Mouse (Mus musculus) gastrocnemius, postnatal 25 days (tissue): ENCODE results near the gene Prkag2. TPM values are rescaled to one million over a fixed set of nuclear protein-coding genes. Genes with fewer than 3 reads are reported as not detected.

Source experiments
- DNase-seq: peaks from one replicate; pipeline ENCODE4 v3.0.0; 2022
- total RNA-seq, 2 experiments: library from RNA; stranded (reverse); gene quantifications; 1 replicate in 1 of 2; 2 replicates in 1 of 2; pipeline ENCODE4 v1.2.3; 2021

Prkag2 gene
- total RNA-seq, 2 experiments from 2014 or later, result 9.4 to 20.5 TPM

- no peak for DNase-seq
Measured at GRCm38 (mm10) chr5:24969241-24969880, 131.1 kb downstream of the Prkag2 start.

- DNase-seq, result no peak
Measured at GRCm38 (mm10) chr5:24968792-24969191, 131.7 kb downstream of the Prkag2 start.

DNA sequence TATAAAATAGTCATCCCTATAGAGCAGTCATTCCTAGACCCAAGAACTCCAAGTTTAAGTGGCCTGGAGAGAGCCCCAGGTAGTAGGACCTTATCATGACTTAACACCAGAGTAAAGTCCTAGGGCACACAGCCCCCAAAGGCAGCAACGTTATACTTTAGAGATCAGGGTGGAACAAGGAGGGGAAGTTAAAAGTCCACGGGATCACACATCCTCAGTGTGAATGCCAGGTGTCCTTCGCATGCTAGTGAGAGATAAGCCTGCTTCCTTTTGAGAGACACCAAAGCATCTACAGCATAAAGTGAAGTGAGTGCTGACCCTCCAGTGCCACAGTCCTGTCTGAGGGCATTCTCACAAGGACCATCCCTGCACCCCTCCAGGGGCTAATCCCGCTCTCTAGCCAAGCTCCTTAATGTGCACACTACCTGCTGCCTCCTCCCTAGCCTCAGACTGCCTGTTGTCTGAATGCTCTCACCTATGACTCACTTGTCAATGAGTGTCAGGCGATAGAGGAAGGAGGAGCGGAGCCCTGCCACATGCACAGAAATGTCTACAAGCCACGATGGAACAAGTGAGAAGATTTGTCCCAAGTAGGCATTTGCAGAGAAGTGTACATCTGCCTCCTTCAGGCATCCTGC lies 132.4 kb downstream of the Prkag2 start:
- no peak for DNase-seq

DNA sequence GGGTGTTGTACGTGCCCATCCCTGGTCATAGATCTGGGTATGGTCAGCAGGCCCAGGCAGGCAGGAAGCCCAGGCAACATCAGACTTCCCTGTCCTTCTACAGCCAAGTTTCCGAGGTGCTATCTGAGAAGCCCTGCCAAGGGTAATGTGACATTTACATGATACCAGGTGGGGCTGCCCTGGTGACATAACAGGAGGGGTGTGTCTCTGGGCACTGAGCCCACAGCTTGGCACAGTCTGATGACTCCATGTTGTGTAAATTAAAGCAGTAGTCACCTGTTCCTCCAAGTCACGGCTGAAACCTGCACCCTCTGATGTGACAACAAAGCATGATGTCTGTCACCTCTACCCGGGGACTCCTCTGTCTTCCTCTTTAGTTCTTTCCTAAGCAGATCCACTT lies 136.7 kb downstream of the Prkag2 start:
- peak; percentile 77 for DNase-seq

DNA sequence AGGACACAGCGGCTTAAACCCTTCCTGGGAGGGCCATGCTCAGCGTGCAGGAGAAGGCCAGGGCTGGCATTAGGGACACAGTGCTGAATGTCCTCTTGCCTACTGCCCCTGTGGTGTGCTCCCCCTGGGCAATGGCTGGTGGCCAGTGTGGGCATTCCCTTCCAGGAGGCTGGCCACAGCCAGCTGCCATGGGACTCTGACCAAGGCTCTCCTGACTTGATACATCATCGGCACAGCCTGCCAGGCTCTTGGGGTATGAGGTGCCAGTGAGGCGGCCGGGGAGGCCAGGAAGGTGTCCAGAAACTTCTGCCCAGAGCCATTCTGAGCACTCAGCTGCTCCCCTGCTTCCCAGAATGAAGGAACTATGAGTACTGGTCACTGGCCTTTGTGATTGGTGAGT lies 139.7 kb downstream of the Prkag2 start:
- DNase-seq, result peak; percentile 92

- DNase-seq, result no peak
Measured at GRCm38 (mm10) chr5:24959758-24960157, 140.7 kb downstream of the Prkag2 start.

DNA sequence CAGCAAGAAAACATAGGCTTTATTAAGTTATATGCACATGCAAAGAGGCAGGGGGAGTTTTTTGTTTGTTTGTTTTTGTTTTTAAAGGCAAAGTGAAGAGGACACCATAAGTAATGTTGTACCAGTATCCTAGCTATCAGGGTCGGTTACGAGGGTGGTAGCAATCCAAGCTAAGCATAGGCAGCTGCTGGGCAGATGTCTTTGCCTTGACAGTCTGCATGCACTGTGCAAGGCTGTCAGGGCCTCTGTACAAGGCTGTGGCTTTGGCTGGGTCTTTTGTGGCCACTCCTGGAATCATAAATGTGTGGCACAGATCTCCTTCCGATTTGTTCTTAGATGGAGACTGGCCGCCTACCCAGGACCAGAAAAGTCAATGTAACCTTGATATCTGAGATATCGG lies 141.8 kb downstream of the Prkag2 start:
- no peak for DNase-seq

GRCm38 (mm10) chr5:24956891-24957290 lies 143.6 kb downstream of the Prkag2 start:
- DNase-seq, result no peak

GRCm38 (mm10) chr5:24952842-24953741 lies 147.3 kb downstream of the Prkag2 start:
- no peak for DNase-seq

GRCm38 (mm10) chr5:24952212-24952611 lies 148.2 kb downstream of the Prkag2 start:
- DNase-seq, result no peak

DNA sequence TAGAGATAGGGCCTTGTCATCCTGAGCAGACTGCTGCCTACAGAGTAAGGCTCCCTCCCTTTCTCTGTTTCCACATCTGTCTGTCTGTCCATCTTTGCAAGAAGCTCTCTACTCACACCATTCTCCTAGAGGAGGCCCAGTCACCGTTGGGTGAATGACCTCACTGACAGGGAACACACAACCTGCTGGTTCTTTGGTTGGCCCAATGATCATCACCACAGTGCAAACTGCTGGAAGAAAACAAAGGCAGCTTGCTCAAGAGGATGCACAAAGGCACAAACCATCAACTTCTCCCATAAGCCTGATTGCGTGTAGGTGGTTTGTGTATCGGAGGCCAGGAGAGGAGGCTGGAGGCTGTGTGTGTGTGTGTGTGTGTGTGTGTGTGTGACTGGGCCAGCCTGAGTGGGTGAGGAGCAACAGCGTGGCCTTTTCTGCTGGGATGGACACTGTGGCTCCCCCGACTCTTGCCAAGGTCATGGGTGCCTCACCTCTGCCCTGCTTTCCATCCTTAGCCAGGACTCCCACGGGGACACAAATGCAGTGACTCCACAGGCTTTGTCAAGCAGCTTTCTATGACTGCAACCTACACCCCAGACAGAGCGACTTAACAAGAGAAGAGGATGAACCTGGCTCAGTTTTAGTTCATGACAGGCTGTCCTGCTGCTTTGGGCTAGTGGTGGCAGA lies 149.4 kb downstream of the Prkag2 start:
- no peak for DNase-seq

DNA sequence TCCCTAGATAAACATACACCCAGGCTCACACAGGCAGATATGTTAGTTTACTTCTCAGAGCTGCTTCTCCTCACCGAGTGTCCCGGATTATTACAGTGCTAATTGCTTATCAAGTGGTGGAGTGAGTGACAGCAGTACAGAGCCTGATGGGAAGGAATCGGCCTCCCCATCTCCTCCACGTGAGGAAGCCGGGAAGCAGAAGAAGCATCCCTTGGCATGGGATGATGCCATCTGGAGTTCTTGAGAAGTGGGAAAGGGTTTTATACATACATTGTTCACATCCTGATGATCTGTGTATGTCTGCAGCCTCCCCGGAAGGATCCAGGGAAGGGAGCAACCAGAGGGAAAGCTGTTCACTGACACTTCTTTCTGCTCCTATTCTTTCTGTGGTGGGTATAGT lies 150.4 kb downstream of the Prkag2 start:
- no peak for DNase-seq

GRCm38 (mm10) chr5:24938046-24938822 lies 162.2 kb downstream of the Prkag2 start:
- DNase-seq, result no peak

DNA sequence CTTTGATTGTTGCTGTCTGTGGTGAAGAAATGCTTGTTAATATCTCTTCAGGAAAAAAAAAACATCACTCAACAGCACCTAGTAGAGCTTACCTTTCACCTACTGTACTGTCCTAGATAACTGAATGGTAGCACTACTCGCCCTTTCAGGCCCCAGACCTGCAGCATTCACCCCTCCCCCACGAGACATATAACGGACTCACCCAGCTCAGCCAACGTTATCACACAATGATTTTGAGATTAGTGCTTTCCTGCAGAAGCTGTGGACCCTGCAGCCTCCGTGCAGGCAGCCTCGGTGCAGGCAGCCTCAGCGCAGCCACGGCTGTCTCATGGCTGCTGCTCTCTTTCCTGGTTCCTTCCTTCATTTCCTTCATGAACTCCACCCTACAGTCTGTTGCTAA lies 164.0 kb downstream of the Prkag2 start:
- no peak for DNase-seq

DNA sequence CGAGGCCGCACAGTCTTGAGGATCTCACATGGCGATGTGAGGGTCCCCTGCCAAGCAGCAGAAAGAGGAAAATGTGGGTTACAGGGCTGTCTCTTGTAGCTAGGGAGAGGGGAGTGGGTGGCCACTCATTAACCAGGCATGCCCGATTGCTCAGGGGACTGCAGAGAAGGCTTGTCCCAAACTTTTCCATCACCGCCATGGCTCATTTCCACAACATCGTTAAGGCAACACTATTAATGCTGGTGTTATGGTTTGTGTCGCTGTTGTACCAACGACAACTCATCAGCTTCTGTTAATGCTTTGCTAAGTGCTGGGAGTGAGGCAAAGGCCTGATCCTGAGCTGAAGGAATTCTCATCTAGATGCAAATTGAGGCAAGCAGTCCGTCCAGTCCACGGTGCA lies 165.0 kb downstream of the Prkag2 start:
- no peak for DNase-seq

- no peak for DNase-seq
Measured at GRCm38 (mm10) chr5:24933760-24934159, 166.7 kb downstream of the Prkag2 start.

GRCm38 (mm10) chr5:24931578-24932185 lies 168.8 kb downstream of the Prkag2 start:
- no peak for DNase-seq

DNA sequence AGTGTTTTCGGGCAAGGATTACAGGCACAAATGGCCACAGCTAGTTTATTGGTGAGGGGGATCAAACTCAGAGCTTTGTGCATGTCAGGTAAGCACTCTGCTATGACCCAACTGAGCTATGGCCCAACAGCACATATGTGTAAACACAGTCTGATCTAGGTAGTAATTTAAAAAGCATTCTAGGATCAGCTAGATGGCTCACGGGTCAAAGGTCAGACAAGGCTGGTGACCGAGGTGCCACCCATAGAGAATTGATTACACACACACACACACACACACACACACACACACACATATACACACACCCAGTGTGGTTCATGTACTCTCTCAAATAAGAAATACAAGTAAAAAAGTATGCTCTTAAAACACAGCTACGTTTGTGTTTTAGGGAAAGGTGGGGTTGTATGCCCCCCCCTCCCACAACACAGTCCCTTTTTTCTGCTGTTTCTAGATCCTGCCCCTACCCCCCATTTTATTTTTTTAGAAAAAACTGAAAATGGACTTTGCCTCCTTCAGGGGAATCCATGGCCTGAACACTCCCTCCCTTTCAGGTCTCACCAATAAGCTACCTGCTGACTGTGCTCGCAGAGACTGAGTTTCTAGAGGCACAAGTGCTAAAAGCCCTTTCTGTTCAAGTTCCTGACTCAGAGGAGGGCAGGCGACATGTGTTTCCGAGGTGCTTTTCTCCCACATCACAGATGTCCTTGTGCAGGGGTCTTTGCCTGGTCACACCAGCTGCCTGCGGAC lies 169.4 kb downstream of the Prkag2 start:
- DNase-seq, result no peak

GRCm38 (mm10) chr5:24928816-24929215 lies 171.6 kb downstream of the Prkag2 start:
- DNase-seq, result no peak

DNA sequence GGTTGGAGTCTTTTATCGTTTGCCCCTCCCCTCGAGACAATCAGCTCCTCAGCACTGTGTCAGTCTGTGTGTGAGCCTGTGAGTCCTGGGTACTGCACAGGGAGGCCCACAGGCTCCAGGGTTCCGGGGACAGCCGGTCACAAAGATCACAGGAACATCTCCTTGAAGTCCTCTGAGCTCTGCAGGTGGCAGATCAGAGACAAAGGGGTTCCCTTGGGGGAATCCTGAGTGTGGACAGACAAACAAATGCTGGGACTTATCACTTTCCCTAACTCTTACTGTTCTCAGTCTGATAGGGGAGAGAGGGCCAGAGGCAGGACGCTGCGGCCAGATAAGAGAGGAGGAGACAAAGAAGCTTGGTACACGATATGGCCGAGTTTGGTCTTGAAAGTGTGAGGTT lies 172.7 kb downstream of the Prkag2 start:
- no peak for DNase-seq

DNA sequence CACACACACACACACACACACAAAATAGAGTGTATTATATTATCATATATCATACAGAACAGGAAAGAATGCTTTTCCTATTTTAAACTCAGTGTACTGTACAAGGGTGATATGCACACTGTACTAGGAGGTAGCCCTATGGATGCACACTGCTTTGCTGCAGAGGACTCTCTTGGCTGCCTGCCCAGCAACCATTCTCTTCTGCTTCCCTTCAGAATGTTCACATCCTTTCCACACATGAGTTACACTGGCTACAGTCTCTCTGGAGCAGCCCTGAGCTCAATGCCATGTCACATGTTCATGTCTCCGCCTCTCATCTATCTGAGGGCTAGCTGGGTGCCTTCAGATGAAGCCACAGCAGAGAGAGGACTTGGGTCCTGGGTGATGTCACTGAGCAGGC lies 181.3 kb downstream of the Prkag2 start:
- no peak for DNase-seq
